Mouse (Mus musculus) right cerebral cortex, adult 2 months (tissue): ENCODE results near the gene Commd6.
"Not testable (repeated sequence)": the region's sequence is repeated elsewhere in the genome, so short reads cannot be mapped to it uniquely, and the experiment has no call there.

ENCODE experiments used
- DNase-seq, 2 experiments: peaks; one replicate each; pipeline ENCODE4 v3.0.0; 2021 to 2022; ENCODE audit warnings: low spot score in 2 of 2

The Commd6 gene

DNA sequence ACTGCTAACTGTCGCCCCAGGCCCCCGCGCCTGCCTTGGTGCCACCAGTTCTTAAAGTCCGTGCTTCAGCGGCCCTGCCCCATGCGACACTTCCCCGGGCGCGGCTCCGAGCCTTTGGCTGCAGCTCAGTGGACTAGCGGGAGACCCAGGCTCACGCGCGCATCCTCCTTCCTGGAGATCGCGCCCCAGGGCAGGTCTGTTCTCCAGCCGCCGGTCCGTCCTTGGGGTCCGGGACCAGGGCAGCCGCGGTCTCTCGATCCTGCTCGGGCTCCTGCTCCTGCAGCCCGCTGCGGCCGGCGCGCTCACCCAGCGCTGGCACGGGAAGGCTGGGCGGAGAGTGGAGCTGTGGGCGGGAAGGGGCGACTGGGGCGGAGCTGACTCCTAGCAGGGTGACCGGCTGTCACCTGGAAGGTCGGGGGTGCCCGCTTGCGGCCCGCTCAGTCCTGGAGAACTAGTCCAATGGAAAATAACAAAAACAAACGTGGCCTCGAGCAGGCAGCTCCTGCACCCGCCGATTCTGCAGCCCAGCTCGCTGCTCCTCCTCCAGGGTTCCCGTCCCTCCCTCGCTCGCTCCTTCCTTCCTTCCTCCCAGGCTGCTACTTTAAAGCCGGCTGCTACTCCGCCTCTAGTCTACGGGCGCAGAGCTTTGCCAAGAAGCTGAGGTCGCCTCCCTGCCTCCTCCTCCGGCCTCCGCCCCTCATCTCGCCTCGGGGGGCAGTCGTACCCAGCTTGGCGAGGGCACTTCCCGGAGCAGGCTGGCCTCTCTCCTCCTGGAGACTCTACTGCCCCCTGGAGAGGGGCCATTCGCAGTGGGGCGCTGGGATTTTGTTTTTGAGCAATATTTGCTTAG is 31.7 kb downstream of the Commd6 start, which contains the start of gene Tbc1d4:
Tbc1d4 (minus strand) TSS at position 673 of the 850 bp plus-strand sequence.
- peak; percentile 61 to 66 for DNase-seq

DNA sequence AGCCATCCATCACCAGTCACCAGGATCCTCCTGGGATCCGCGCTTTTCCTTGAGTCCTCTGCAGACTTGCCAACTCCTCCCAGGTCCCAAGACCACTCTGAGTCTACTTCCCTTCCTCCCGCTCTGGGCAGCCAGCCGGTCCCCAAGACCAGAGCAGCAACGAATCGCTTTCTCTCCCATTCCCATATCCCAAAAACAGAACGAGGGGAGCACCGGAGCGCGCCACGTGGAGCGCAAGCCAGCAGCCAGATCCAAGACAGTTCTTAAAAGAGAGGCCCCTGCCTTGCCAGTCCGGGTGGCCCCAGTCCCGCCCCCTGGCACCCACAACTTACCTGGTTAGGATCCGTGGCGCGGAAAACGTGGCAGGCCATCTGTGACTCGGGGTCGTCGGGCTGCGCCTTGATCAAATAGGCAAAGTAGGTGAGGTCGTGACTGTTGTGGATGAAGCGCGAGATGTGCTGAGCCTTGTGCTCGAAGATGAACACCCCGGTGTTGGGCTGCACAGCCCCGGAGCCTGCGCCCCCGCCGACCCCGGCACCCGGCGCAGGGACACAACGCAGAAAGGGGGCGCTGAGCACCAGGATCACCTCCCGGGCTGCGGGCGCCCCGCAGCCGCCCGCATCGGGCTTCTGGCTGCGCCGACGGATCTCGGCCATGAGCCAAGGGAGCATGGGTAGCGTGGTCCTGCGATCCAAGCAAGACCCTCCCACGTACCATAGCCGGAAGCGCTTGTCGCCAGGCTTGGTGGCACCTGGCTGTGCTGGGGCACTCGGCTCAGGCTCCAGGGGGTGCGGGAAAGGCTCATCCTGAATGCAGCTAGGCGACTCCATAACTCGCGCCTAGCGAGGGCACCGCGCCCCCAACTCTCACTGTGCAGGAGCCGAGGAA is 32.6 kb downstream of the Commd6 start:
- DNase-seq: peak; percentile 20 to 43

DNA sequence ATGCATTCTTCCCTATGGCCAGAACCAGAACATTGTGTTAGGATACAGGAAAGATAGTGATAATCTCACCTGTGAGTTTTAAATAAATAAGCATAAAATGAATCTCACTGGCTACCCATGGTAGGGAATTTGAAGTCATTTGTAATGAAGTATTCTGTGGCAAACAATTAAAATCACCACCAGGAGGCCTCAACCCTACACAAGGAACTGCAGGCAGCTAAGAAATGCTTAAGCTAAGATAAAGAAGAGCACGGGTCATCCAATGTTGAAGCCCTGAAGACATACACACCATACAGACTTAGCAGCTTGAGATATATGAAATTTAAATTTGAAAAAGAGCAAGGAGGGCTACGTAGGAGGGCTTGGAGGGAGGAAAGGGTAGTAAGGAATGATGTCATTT is 34.6 kb downstream of the Commd6 start:
- no peak for DNase-seq

DNA sequence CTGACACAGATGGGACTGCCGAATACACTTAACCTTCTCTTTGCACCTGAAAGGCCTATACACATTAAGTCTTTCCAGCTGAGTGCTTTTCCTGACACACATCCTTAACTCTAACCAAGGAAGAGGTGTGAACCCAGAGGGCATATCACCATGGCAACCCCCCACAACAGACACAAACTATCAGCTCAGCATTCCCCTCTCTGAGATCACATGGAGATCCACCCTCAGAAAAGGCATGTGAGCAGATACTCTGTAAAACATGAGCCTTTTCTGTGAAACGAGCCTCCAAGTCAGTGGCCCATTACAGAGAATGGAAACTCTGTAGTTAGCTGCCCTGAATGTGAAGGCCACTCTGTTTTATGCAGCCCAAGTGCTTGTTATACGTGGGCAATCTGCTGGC is 37.6 kb downstream of the Commd6 start:
- DNase-seq: no peak

DNA sequence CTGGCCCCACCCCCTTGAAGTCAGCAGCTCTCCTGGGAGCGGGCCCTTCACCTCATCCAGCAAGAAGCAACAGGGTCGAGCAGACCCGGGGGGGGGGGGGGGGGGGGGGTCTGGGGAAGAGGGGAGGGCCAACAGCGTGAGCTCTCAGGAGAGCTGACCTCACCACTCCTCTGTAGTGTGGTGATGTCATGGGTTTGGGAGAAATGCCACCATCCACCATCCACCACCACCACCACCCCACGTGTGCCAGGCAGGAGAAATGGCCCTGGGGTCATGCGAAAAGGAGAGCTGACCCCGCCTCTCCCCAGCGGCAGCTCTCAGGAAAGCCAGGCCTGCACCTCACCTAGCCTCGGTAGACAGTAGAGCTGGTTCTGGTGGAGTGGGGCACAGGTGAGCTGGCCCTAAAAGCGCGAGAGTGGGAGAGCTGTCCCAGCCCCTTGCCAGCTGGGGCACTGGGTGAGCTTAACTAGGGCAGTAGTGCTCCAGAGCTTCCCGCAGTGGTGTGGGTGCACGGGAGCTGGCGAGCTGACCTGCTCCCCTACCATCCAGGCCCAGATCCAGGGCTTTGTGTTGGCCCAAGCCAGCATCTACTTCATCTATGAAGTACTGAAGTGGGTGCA is 43.3 kb downstream of the Commd6 start:
- DNase-seq: no peak

DNA sequence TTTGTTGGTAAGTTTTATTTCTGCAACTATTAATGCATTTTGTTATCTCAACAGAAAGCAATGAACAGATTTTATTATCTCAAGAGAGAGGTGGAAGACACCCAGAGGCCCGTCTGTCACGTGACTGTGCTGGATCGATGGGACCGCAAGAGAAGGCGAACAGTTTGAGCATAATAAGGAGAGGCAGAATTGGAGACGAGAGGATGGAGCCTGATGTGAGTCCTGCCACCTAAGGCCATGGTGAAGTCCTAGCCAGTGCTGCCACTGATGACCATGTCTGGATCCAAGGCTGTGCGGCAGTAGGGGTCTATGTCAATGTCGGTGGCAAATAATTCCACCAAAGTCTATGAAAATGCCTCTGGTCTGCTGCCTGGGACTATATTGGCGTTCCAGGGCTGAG is 43.8 kb downstream of the Commd6 start:
- no peak for DNase-seq

DNA sequence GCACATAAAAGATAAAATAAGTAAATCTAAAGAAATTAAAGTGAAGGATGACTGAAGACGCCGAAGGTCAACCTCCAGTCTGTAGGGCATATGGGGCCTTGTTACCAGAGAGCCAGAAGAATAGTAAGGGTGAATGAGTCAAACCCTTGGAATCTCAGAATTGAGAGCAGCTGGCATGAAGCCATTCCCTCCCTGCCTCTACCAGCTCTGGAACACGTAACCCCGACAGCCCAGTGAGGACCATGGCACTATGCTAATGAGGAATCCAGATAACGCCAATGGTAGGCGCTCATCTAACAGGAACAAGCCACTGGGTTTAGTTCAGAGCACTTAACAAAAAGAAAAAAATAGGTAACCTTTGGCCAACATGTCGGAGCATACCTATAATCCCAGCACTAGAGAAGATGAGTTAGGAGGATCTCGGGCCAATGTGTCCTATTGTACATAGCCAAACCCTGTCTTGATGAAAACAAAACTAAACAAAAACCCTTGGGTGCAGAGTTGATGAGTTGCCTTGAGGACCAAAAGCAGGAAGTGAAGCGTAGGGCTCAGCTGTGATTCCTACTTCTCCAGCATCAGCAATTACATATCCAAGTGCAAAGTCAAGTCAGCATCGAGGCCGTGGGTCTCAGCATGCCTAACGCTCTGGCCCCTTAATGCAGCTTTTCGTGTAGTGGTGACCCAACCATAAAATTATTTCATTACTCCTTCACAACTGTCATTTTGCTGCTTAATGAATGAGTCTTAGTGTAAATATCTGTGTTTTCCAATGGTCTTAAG is 45.0 kb downstream of the Commd6 start:
- DNase-seq: no peak

DNA sequence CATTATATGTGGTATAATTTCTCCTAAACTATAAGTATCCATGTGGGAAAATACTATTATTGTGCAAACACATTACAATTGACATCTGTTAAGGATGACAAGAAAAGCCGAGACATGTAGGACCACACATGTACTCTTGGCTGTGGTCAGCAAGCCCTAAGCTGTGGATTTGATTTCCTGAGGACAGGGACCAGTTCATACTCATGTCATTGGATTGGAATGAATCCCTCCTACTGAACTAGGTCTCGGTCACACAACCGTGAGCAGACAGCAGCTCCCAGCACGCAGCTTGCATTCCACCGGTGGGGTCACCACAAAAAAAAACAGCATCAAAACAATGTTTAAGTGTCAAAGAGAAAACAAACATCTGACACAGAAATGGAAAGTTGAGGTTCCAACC is 46.5 kb downstream of the Commd6 start:
- no peak for DNase-seq

DNA sequence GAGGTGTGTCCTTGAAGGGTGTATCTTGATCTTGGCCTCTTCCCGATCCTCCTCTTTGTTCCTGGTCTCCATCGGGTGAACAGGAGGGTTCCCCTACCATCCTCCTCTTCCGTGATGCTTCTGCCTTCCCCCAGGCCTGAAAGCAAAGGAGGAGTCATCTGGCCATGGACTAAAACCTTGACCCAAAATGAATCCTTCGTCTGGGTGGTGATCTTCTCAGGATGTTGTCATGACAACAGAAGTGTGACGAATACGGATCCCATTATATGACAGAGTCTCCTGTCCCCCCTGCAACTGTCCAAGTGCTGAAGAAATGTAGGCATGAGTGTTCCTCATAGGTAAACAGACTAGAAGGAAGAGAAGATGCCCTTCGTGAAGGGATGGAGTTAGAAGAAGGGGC is 47.1 kb downstream of the Commd6 start:
- no peak for DNase-seq

DNA sequence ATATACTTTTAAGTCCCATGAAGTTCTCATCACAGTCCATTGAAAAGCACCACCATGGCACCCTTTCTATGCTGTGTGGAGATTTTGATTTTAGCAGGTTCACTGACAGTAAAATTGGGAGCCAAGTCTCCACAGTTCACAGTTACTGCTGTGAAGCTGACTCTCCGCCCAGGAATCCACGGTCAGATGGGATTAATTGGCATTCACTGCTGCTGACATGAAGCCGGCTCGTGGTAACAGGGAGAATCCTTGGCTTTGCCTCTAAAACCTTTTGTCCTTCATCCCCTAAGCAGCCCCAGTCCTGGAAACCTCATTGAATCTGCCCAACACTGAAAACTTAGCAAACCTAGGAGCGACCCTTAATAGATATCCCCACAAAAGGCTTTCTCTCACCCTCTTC is 49.4 kb downstream of the Commd6 start:
- DNase-seq: no peak

DNA sequence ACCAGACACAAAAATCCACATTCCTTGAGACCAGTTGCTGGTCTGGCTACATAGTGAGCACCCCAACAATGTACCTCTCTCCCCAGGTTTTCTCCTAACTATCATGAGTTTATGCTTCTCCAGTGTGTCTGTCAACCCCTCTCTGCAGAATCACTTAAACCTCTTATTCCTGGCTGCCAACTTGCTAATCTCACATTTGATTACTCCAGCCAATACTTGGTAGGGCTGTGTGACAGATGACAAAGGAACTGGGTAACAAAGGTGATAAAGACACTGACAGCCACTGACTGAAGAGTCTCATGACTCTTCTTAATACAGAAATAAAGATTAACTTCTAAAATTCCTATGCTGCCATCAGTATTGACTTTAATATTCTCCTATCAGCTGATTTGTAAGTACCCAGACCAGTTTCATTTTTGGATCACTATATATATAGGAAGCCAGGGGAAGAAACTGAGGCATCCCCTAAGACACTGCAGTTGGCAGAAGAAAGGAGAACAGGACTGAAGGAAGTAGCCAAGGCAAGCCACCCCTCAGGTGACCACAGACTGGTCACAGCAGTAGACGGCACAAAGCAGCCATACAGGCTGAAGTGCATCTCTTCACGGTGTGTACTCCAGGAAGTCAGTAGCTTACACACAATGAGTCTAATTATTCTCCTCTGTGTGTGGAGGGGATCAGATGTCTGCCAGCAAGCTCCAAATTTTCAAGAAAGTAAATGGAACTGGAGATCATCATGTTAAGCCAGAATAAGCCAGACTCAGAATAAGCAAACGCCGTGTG is 52.1 kb downstream of the Commd6 start:
- not testable (repeated sequence) for DNase-seq

DNA sequence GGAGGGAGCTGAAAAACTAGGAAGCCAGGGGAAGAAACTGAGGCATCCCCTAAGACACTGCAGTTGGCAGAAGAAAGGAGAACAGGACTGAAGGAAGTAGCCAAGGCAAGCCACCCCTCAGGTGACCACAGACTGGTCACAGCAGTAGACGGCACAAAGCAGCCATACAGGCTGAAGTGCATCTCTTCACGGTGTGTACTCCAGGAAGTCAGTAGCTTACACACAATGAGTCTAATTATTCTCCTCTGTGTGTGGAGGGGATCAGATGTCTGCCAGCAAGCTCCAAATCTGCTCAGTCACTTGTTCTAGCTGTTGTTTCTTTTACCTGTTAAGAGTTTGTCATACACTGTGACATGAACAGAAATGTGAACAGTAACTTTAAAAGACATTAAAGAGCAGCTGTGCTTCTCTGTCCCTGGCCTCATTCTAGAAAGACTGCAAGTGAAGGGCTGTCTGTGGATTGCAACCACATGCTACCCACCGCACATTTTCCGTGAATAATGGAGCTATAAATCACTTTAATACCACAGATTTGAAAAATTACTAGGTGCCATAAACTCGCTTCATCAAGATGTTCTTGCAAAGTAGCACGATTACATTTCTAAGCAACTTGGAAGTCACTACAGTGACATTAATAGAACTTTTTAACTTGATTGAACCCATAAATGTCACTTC is 53.0 kb downstream of the Commd6 start:
- not testable (repeated sequence) for DNase-seq

DNA sequence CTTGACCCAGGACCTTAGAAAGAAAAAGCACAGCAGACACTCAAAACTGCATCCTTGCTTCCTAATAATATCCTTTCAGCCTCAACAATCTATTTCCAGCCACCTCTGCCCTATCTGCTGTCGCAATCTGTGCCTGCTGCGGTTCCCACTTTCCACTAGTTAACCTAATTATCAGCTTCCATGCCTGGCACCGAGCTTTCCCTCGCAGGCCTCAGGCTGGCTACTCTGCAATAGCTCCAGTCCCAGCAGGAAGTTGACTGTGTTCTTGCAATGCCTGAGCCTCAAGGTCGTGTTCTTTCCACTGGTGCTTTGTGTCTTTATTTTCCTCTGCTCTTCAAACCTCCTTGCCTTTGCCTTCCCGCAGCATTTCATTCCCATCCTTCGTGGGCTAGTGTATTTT is 54.4 kb downstream of the Commd6 start:
- DNase-seq: no peak
